In the genomic region with DNA sequence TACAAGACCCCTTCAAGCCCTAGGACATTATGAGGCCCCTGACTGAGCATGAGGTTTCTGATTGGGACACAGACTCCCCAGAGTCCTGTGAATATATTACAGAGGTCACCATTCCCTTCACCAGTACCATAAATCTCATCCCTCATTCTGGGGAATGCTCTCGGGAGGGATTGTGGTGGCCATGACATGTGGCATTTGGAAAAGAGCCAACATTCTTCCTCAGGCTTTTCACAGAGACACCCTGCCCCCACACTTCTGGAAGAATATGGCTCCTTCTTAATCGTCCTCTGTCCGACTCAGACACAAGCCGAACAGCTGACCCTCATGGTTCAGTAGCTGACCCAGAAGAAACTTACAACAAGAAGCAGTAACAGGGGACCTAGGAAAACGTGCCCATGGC, we compare ENCODE assay signal across 16 mouse cellular contexts.
DNase-seq lines count a peak whose midpoint lies in the region; ATAC-seq lines count a peak whose summit lies in the region.
"Had no signal": no experiment of that assay in that cellular context is flagged by ENCODE, and none has a peak within 500 bp of the region (broad histone marks: within the 10 kb centered on the region; RNA-seq: fewer than 3 reads in every experiment).

No protein-coding gene starts in this region.

- no peak overlapping the region for H3K4me2 ChIP-seq in kidney, embryonic 16.5 days (replicated peaks; ENCODE audit: low read depth, low read length)
- H3K4me2 ChIP-seq in neural tube, embryonic 13.5 days: no peak overlapping the region
- H3K4me2 ChIP-seq: embryonic facial prominence, embryonic 12.5 days; forebrain, embryonic 13.5 days; heart, embryonic 15.5 days; hindbrain, embryonic 15.5 days had no signal

- H3K36me3 ChIP-seq in kidney, embryonic 16.5 days (ENCODE audit: insufficient read depth, low read length): no peaks in the 10 kb centered on the region
- H3K36me3 ChIP-seq in neural tube, embryonic 13.5 days: no peaks in the 10 kb centered on the region
- H3K36me3 ChIP-seq: embryonic facial prominence, embryonic 12.5 days; heart, embryonic 15.5 days; hindbrain, embryonic 15.5 days; midbrain, embryonic 10.5 days had no signal

- no peak overlapping the region for H3K27ac ChIP-seq in kidney, embryonic 16.5 days (ENCODE audit: low read length)
- H3K27ac ChIP-seq in neural tube, embryonic 13.5 days (replicated peaks): 0 out of 2 replicates have a peak overlapping the region, but pooled peaks have one; percentile 50
- H3K27ac ChIP-seq: embryonic facial prominence, embryonic 12.5 days; forebrain, embryonic 13.5 days; heart, embryonic 15.5 days; hindbrain, embryonic 15.5 days; liver, embryonic 14.5 days; midbrain, embryonic 10.5 days had no signal

- no peaks in the 10 kb centered on the region for H3K9me3 ChIP-seq in kidney, embryonic 16.5 days (ENCODE audit: low read length)
- H3K9me3 ChIP-seq in neural tube, embryonic 13.5 days: no peaks in the 10 kb centered on the region
- H3K9me3 ChIP-seq: embryonic facial prominence, embryonic 12.5 days; forebrain, embryonic 13.5 days; heart, embryonic 15.5 days; hindbrain, embryonic 15.5 days; midbrain, embryonic 10.5 days had no signal

- peak; percentile 61 for DNase-seq in embryo, embryonic 10 days (ENCODE audit: low spot score)
- DNase-seq in embryo, embryonic 9.5 days (ENCODE audit: extremely low spot score): no peak
- DNase-seq in lung, postnatal 10 days: peak; percentile 62
- no peak for DNase-seq in lung, postnatal 14 days
- no peak for DNase-seq in cerebellum, postnatal 14 days
- DNase-seq in layer of hippocampus, postnatal 36 days: no peak
- DNase-seq: cerebellum, adult 11-12 months; gastrocnemius, postnatal 10 days had no signal

- H3K4me3 ChIP-seq in kidney, embryonic 16.5 days (ENCODE audit: low read length): no peak overlapping the region
- H3K4me3 ChIP-seq in neural tube, embryonic 13.5 days: no peak overlapping the region
- H3K4me3 ChIP-seq: embryonic facial prominence, embryonic 12.5 days; forebrain, embryonic 13.5 days; heart, embryonic 15.5 days; hindbrain, embryonic 15.5 days; midbrain, embryonic 10.5 days had no signal

- WGBS in kidney, embryonic 16.5 days: 11% methylated on average over 5 of the region's 5 CpGs
- 4% methylated on average over 5 of the region's 5 CpGs for WGBS in neural tube, embryonic 13.5 days

- H3K27me3 ChIP-seq in kidney, embryonic 16.5 days (ENCODE audit: insufficient read depth, low read length): no peaks in the 10 kb centered on the region
- H3K27me3 ChIP-seq in neural tube, embryonic 13.5 days: no peaks in the 10 kb centered on the region
- H3K27me3 ChIP-seq: embryonic facial prominence, embryonic 12.5 days; forebrain, embryonic 13.5 days; heart, embryonic 15.5 days; hindbrain, embryonic 15.5 days had no signal

- H3K9ac ChIP-seq in kidney, embryonic 16.5 days (replicated peaks; ENCODE audit: low read length): no peak overlapping the region
- no peak overlapping the region for H3K9ac ChIP-seq in neural tube, embryonic 13.5 days
- H3K9ac ChIP-seq: embryonic facial prominence, embryonic 12.5 days; forebrain, embryonic 13.5 days; heart, embryonic 15.5 days; hindbrain, embryonic 15.5 days; liver, embryonic 14.5 days had no signal

- H3K4me1 ChIP-seq in kidney, embryonic 16.5 days (ENCODE audit: insufficient read depth, low read length): peaks cover 21% of the 10 kb centered on the region
- peaks cover 88% of the 10 kb centered on the region for H3K4me1 ChIP-seq in neural tube, embryonic 13.5 days (replicated peaks)

- peak; percentile 81 for ATAC-seq in kidney, embryonic 16.5 days (ENCODE audit: low FRiP score, low TSS enrichment)
- ATAC-seq in neural tube, embryonic 13.5 days (ENCODE audit: low read depth): peak; percentile 36
- ATAC-seq: forebrain, embryonic 13.5 days had no signal

Comparison
In these comparisons a context has a peak if more than half of its experiments do, and no peak if none do; other contexts are left out.
1. DNase-seq: peak in embryo, embryonic 10 days (single experiment) and lung, postnatal 10 days (single experiment); none in embryo, embryonic 9.5 days (single experiment), lung, postnatal 14 days (single experiment), cerebellum, postnatal 14 days (0 of 2) and layer of hippocampus, postnatal 36 days (0 of 2).